Mouse (Mus musculus): Measurements from ENCODE around the gene Afap1l2.

Gene Afap1l2

GRCm38 (mm10) chr19:56935777-56936176 is 72.3 kb downstream of the Afap1l2 start:
- peak; percentile 27 for DNase-seq

- DNase-seq, result no peak
Observed at GRCm38 (mm10) chr19:56935111-56935510, 72.9 kb downstream of the Afap1l2 start.

- no peak for DNase-seq
Observed at GRCm38 (mm10) chr19:56933800-56934199, 74.2 kb downstream of the Afap1l2 start.

- no peak for DNase-seq
Observed at GRCm38 (mm10) chr19:56930029-56930428, 78.0 kb downstream of the Afap1l2 start.

GRCm38 (mm10) chr19:56929392-56929791 is 78.6 kb downstream of the Afap1l2 start:
- DNase-seq, result no peak

- DNase-seq, result no peak
Observed at GRCm38 (mm10) chr19:56921744-56922143, 86.3 kb downstream of the Afap1l2 start.

GRCm38 (mm10) chr19:56920232-56920631 is 87.8 kb downstream of the Afap1l2 start:
- DNase-seq, result no peak

- DNase-seq, result peak; percentile 44
Observed at GRCm38 (mm10) chr19:56919628-56920027, 88.4 kb downstream of the Afap1l2 start.

GRCm38 (mm10) chr19:56915084-56915483 is 92.9 kb downstream of the Afap1l2 start:
- no peak for DNase-seq

- no peak for DNase-seq
Observed at GRCm38 (mm10) chr19:56914658-56915057, 93.4 kb downstream of the Afap1l2 start.

GRCm38 (mm10) chr19:56913761-56914160 is 94.3 kb downstream of the Afap1l2 start:
- no peak for DNase-seq

- no peak for DNase-seq
Observed at GRCm38 (mm10) chr19:56910561-56910960, 97.5 kb downstream of the Afap1l2 start.

- DNase-seq, result peak; percentile 34
Observed at GRCm38 (mm10) chr19:56908472-56909270, 99.4 kb downstream of the Afap1l2 start.

- no peak for DNase-seq
Observed at GRCm38 (mm10) chr19:56907850-56908249, 100.2 kb downstream of the Afap1l2 start.

- no peak for DNase-seq
Observed at GRCm38 (mm10) chr19:56905395-56905794, 102.6 kb downstream of the Afap1l2 start.

GRCm38 (mm10) chr19:56904095-56904494 is 103.9 kb downstream of the Afap1l2 start:
- no peak for DNase-seq

- no peak for DNase-seq
Observed at GRCm38 (mm10) chr19:56897654-56898053, 110.4 kb downstream of the Afap1l2 start.

GRCm38 (mm10) chr19:56893326-56893725 is 114.7 kb downstream of the Afap1l2 start:
- DNase-seq, result no peak

- no peak for DNase-seq
Observed at GRCm38 (mm10) chr19:56892586-56892985, 115.4 kb downstream of the Afap1l2 start.

GRCm38 (mm10) chr19:56891438-56891837 is 116.6 kb downstream of the Afap1l2 start:
- DNase-seq, result no peak

- no peak for DNase-seq
Observed at GRCm38 (mm10) chr19:56888654-56889053, 119.4 kb downstream of the Afap1l2 start.

- DNase-seq, result no peak
Observed at GRCm38 (mm10) chr19:56887879-56888278, 120.1 kb downstream of the Afap1l2 start.

- DNase-seq, result no peak
Observed at GRCm38 (mm10) chr19:56877364-56877763, 130.7 kb downstream of the Afap1l2 start.

- DNase-seq, result no peak
Observed at GRCm38 (mm10) chr19:56874601-56875315, 133.3 kb downstream of the Afap1l2 start.

Measured in thymus, postnatal 14 days (tissue).